Mouse (Mus musculus): ENCODE measurements around the gene Pclo.
"Not testable (repeated sequence)": the region's sequence is repeated elsewhere in the genome, so short reads cannot be mapped to it uniquely, and the experiment has no call there.

- not testable (repeated sequence) for TF ChIP-seq CTCF (conservative IDR thresholded peaks at IDR 0.05; ENCODE audit: insufficient read depth, insufficient read length, low read depth, low read length); POLR2A (IDR thresholded peaks at IDR 0.05; ENCODE audit: low read depth, low read length)
Observed at GRCm38 (mm10) chr5:14903539-14903938, 388.8 kb downstream of the Pclo start.
